Mouse (Mus musculus) embryonic facial prominence, embryonic 12.5 days (tissue): ENCODE measurements around the gene Bbof1. TPM values are rescaled to one million over a fixed set of nuclear protein-coding genes. Genes with fewer than 3 reads are reported as not detected.

Experiments
- ATAC-seq: fragments of 200-750 bp; cut with Nextera tagmentation; 2 replicates; pipeline ENCODE4 v1.8.0; 2017; ENCODE audit not compliant: insufficient number of reproducible peaks, insufficient read depth, low FRiP score, low TSS enrichment
- H3K27ac ChIP-seq: fragments of 300-500 bp; sonication (generic); 2 replicates; pipeline ENCODE4 v1.5.1; 2016; ENCODE audit warnings: mild to moderate bottlenecking
- H3K27me3 ChIP-seq: fragments of 300-500 bp; sonication (generic); 2 replicates; pipeline ENCODE4 v1.6.1; 2016; ENCODE audit warnings: mild to moderate bottlenecking, moderate library complexity
- H3K36me3 ChIP-seq: fragments of 300-500 bp; sonication (generic); 2 replicates; pipeline ENCODE4 v1.6.1; 2016; ENCODE audit warnings: mild to moderate bottlenecking
- H3K4me1 ChIP-seq: fragments of 300-500 bp; sonication (generic); 2 replicates; pipeline ENCODE4 v1.6.1; 2016
- H3K4me2 ChIP-seq: fragments of 300-500 bp; sonication (generic); replicated peaks from 2 replicates; pipeline ENCODE4 v1.6.1; 2016; ENCODE audit warnings: mild to moderate bottlenecking, moderate library complexity
- H3K4me3 ChIP-seq: fragments of 300-500 bp; sonication (generic); 2 replicates; pipeline ENCODE4 v1.5.1; 2016; ENCODE audit warnings: mild to moderate bottlenecking
- H3K9ac ChIP-seq: fragments of 300-500 bp; sonication (generic); 2 replicates; pipeline ENCODE4 v1.6.1; 2016; ENCODE audit warnings: mild to moderate bottlenecking, moderate library complexity
- H3K9me3 ChIP-seq: fragments of 300-500 bp; sonication (generic); 2 replicates; pipeline ENCODE4 v1.6.1; 2016; ENCODE audit warnings: mild to moderate bottlenecking, moderate library complexity
- WGBS: fragments of 180-500 bp; shearing (Covaris S2); methylation state at CpG from one replicate; pipeline ENCODE4 v1.1.7; 2016; 5-methylcytosine and 5-hydroxymethylcytosine counted together
- polyA plus RNA-seq: library from polyadenylated mRNA; unstranded; fragments of >200 nt; fragmentation: Nextera tagmentation; extraction: Ambion mirVana; gene quantifications from 2 replicates; pipeline ENCODE4 v1.2.1, GENCODE M21; 2016

Gene Bbof1
- polyA plus RNA-seq, 1 experiment from 2014 or later: 2.3 TPM

DNA sequence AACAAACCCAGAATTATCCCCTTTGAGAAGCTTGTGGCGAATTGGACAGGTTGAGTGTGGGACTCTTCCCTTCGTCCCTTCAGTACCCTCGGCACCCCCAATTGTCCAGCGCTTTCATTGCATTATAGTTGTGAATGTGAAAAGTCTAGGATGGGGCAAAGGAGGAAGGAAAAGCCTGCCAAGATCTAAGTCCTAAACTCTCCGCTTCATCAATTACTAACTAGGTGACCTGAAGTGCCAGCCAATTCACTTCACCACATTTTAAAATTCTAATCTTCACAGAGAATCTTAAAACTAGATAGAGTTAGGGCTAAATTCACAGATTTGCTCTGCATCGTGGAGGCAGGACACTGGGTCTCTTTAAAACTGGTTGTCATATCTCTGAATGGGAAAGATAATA lies 39.3 kb downstream of the Bbof1 start:
- 77% methylated on average over 6 of the region's 6 CpGs for WGBS
- H3K9ac ChIP-seq: no peak overlapping the region

DNA sequence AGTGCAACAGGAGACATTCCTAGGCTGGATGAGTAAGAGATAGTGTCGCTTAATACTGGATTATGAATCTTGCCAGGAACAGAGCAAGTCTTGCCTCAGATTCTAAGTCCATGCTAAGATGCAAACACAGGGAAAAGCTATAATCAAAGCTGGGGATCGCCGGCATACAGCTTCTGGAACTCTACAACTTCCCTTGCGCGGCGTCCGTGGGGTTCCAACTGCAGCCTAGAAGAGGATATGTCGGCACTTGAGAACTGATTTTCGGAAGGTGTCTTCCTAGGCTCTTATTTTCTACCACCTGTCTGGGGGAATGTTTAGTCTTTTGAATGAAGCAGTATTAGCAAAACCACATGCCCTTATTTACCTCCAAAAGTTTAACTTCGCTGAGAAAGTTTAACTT lies 41.0 kb downstream of the Bbof1 start:
- no peak overlapping the region for H3K27ac ChIP-seq
- WGBS: 48% methylated on average over 10 of the region's 10 CpGs
- H3K9ac ChIP-seq: peak overlapping the region; percentile 50; the same call in 1 of the 2 replicates
- H3K4me3 ChIP-seq: peak overlapping the region; percentile 90; the same call in 1 of the 2 replicates
- 0 out of 2 replicates have a peak, but pooled peaks cover 3% of the 10 kb centered on the region for H3K27me3 ChIP-seq
- peaks cover 17% of the 10 kb centered on the region for H3K4me1 ChIP-seq
- H3K4me2 ChIP-seq: peak overlapping the region; percentile 82
- ATAC-seq: no peak
- no peaks in the 10 kb centered on the region for H3K36me3 ChIP-seq
- H3K9me3 ChIP-seq: no peaks in the 10 kb centered on the region

More for the DNA sequence above, 39.3 kb downstream of the Bbof1 start:
- Histone ChIP-seq H3K4me1 (peaks cover 17% of the 10 kb centered on the region), H3K4me3 (no peak overlapping the region), H3K9me3 (no peaks in the 10 kb centered on the region), H3K4me2 (no peak overlapping the region), H3K36me3 (no peaks in the 10 kb centered on the region), H3K27me3 (0 out of 2 replicates have a peak, but pooled peaks cover 3% of the 10 kb centered on the region), H3K27ac (no peak overlapping the region)
- ATAC-seq: no peak

- H3K27me3 ChIP-seq: 0 out of 2 replicates have a peak, but pooled peaks cover 3% of the 10 kb centered on the region
- H3K4me2 ChIP-seq: peak overlapping the region; percentile 82
- H3K27ac ChIP-seq: no peak overlapping the region; the same call in 1 of the 2 replicates
- H3K9me3 ChIP-seq: no peaks in the 10 kb centered on the region
- ATAC-seq: no peak
- H3K4me3 ChIP-seq: peak overlapping the region; percentile 90
- H3K9ac ChIP-seq: peak overlapping the region; percentile 50
- peaks cover 17% of the 10 kb centered on the region for H3K4me1 ChIP-seq
- WGBS: 0% methylated on average over 6 of the region's 6 CpGs
- H3K36me3 ChIP-seq: no peaks in the 10 kb centered on the region
These were observed 41.5 kb downstream of the Bbof1 start for GRCm38 (mm10) chr12:84450351-84450717.

- peak; percentile 99 for ATAC-seq
- H3K4me2 ChIP-seq: peak within 1 kb of the TSS; percentile 82
- peak within 1 kb of the TSS; percentile 60 for H3K9ac ChIP-seq
These were observed 42.1 kb downstream of the Bbof1 start, which contains the start of the genes Aldh6a1 and Lin52 for GRCm38 (mm10) chr12:84450718-84451646. Gene Aldh6a1, minus strand, starts transcription at chr12:84451004. Gene Lin52, plus strand, starts transcription at chr12:84451422.

DNA sequence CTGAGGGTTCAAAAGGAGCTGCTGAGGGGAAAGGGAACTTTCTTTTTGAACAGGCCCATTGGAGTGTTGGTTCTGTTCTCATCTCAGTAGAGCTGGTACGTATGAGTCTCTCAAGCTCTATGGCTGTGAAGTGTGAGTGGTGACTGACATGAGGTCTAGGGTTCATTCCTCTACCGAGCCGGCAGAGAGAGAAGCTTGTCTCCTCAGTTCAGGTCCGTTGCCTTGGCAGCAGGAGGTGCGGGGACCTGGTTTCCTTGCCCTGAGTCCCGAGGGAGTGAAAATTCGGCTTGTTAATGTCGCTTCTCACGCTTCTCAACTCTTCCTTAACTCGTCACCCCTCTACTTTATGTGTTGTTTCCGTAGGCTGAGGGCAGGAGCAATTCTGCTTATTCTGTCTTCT lies 42.9 kb downstream of the Bbof1 start:
- 2% methylated on average over 11 of the region's 11 CpGs for WGBS

More at GRCm38 (mm10) chr12:84450718-84451646, 42.1 kb downstream of the Bbof1 start, which contains the start of the genes Aldh6a1 and Lin52:
- H3K27me3 ChIP-seq: 0 out of 2 replicates have a peak, but pooled peaks cover 3% of the 10 kb centered on the region
- no peaks in the 10 kb centered on the region for H3K9me3 ChIP-seq
- WGBS: under 1% methylated on average over 49 of the region's 49 CpGs
- H3K27ac ChIP-seq: peak within 1 kb of the TSS; percentile 59; the same call in 1 of the 2 replicates
- no peaks in the 10 kb centered on the region for H3K36me3 ChIP-seq
- peak within 1 kb of the TSS; percentile 90 for H3K4me3 ChIP-seq
- peaks cover 17% of the 10 kb centered on the region for H3K4me1 ChIP-seq

DNA sequence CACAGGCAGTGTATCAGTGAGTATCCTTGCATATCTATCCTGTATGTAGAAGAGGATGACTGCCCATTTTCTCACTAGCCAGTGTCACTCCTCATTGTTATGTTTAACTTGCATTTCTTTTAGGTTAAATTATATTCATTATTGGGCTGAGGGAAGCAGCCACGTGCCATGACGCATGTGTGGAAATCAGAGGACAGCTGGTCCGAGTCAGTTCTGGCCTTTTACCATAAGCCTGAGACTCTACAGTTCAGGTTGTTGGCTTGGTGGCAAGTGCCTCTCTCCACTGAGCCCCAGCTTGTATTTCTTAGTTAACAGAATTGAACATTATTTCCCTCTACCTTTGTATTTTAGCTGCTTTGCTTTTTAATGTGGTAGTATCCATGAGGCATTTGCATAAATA lies 48.0 kb downstream of the Bbof1 start:
- no peak for ATAC-seq
- 86% methylated on average over 3 of the region's 3 CpGs for WGBS
- H3K4me1 ChIP-seq: peaks cover 6% of the 10 kb centered on the region
- H3K27ac ChIP-seq: no peak overlapping the region
- H3K4me2 ChIP-seq: no peak overlapping the region
- no peak overlapping the region for H3K9ac ChIP-seq
- H3K9me3 ChIP-seq: no peaks in the 10 kb centered on the region
- H3K4me3 ChIP-seq: no peak overlapping the region
- peaks cover 26% of the 10 kb centered on the region for H3K36me3 ChIP-seq
- no peaks in the 10 kb centered on the region for H3K27me3 ChIP-seq

More for the DNA sequence above, 42.9 kb downstream of the Bbof1 start:
- ATAC-seq: no peak
- H3K4me3 ChIP-seq: peak overlapping the region; percentile 90
- H3K36me3 ChIP-seq: no peaks in the 10 kb centered on the region
- no peaks in the 10 kb centered on the region for H3K9me3 ChIP-seq
- H3K27ac ChIP-seq: no peak overlapping the region
- peak overlapping the region; percentile 60 for H3K9ac ChIP-seq
- 0 out of 2 replicates have a peak, but pooled peaks cover 3% of the 10 kb centered on the region for H3K27me3 ChIP-seq
- peak overlapping the region; percentile 82 for H3K4me2 ChIP-seq
- peaks cover 17% of the 10 kb centered on the region for H3K4me1 ChIP-seq

DNA sequence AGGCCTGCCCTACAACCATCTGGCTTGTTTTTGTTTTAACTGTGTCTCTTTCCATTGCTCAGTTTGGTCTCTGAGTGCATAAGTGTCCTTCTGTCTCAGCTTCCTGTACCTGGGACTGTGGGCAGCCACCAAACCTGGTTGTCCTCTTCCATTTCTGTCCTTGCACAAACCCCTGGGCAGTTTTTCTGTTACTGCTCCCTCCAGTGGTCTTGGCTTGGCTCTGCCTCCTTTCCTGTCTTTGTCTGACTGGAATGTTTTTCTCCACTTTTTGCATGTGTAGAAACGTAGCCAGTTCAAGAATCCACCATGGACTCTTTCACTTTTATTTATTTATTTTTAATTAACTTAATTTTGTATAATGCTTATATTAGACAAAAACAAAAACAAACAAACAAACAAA lies 51.0 kb downstream of the Bbof1 start:
- H3K27ac ChIP-seq: no peak overlapping the region
- H3K4me2 ChIP-seq: no peak overlapping the region
- no peaks in the 10 kb centered on the region for H3K27me3 ChIP-seq
- H3K36me3 ChIP-seq: peaks cover 42% of the 10 kb centered on the region
- no peak overlapping the region for H3K9ac ChIP-seq
- H3K9me3 ChIP-seq: no peaks in the 10 kb centered on the region
- no peak for ATAC-seq
- 59% methylated on average over 1 of the region's 1 CpGs for WGBS
- H3K4me3 ChIP-seq: no peak overlapping the region
- H3K4me1 ChIP-seq: no peaks in the 10 kb centered on the region

- no peak overlapping the region for H3K4me2 ChIP-seq
- H3K27ac ChIP-seq: no peak overlapping the region
- whole genome bisulfite sequencing: 92% methylated on average over 5 of the region's 5 CpGs
- H3K27me3 ChIP-seq: no peaks in the 10 kb centered on the region
- no peaks in the 10 kb centered on the region for H3K4me1 ChIP-seq
- H3K9me3 ChIP-seq: no peaks in the 10 kb centered on the region
- ATAC-seq: no peak
- peaks cover 43% of the 10 kb centered on the region for H3K36me3 ChIP-seq
- H3K9ac ChIP-seq: no peak overlapping the region
- H3K4me3 ChIP-seq: no peak overlapping the region
These were observed 52.5 kb downstream of the Bbof1 start for GRCm38 (mm10) chr12:84461416-84461815.

DNA sequence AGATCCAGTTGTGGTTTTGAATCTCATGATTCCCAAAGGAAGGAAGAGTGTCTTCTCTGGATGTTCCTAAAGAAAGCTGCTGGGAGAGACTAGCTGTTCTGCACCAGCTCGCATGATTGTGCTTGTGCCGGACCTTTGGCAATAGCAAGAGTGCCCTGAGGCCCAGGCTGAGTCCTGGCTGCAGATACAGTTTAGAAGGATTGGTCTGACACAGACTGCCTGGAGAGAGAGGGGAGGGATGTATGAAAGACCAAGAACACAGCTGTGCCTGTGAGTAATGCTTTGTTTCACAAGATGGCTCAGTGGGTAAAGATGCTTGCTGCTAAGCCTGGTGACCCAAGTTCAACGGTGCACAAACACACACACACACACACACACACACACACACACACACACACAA lies 54.0 kb downstream of the Bbof1 start:
- no peak for ATAC-seq
- H3K9ac ChIP-seq: no peak overlapping the region
- 88% methylated on average over 3 of the region's 3 CpGs for WGBS

GRCm38 (mm10) chr12:84468701-84469100 lies 59.8 kb downstream of the Bbof1 start:
- no peak overlapping the region for H3K9ac ChIP-seq
- H3K4me3 ChIP-seq: no peak overlapping the region
- WGBS: 0% methylated on average over 1 of the region's 1 CpGs
- no peak overlapping the region for H3K27ac ChIP-seq
- H3K9me3 ChIP-seq: no peaks in the 10 kb centered on the region
- H3K4me2 ChIP-seq: no peak overlapping the region
- ATAC-seq: no peak
- no peaks in the 10 kb centered on the region for H3K4me1 ChIP-seq
- no peaks in the 10 kb centered on the region for H3K27me3 ChIP-seq
- H3K36me3 ChIP-seq: peaks cover 18% of the 10 kb centered on the region

More for the DNA sequence above, 54.0 kb downstream of the Bbof1 start:
- H3K9me3 ChIP-seq: no peaks in the 10 kb centered on the region
- H3K4me3 ChIP-seq: no peak overlapping the region
- H3K27me3 ChIP-seq: no peaks in the 10 kb centered on the region
- H3K4me2 ChIP-seq: no peak overlapping the region
- no peaks in the 10 kb centered on the region for H3K4me1 ChIP-seq
- H3K36me3 ChIP-seq: peaks cover 36% of the 10 kb centered on the region
- H3K27ac ChIP-seq: no peak overlapping the region

- Histone ChIP-seq H3K9ac (no peak overlapping the region), H3K4me3 (no peak overlapping the region), H3K9me3 (no peaks in the 10 kb centered on the region), H3K27me3 (no peaks in the 10 kb centered on the region), H3K4me1 (no peaks in the 10 kb centered on the region), H3K4me2 (no peak overlapping the region), H3K27ac (no peak overlapping the region), H3K36me3 (peaks cover 6% of the 10 kb centered on the region; the same call in 1 of the 2 replicates)
- WGBS: 94% methylated on average over 7 of the region's 7 CpGs
- no peak for ATAC-seq
These were observed 70.1 kb downstream of the Bbof1 start for GRCm38 (mm10) chr12:84478937-84479336.

DNA sequence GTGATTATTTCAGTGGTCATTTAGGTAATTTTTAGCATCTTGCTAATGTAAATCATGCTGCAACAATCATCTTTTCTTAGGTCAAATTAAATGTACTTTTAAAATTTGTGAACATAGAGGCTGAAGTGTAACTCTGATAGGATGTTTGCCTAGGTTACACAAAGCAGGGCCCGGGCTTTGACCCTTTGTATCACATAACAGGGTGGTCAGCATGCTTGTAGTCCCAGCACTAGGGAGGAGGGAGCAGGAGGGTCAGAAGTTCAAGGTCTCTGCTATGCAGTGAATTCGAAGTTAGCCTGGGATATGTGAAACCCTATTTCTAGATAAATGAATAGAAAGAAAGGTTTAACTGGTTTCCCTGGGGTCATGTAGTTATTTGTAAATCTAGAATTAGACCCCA lies 72.4 kb downstream of the Bbof1 start:
- Histone ChIP-seq H3K36me3 (peaks cover 6% of the 10 kb centered on the region; the same call in 1 of the 2 replicates), H3K9me3 (no peaks in the 10 kb centered on the region), H3K27me3 (no peaks in the 10 kb centered on the region), H3K27ac (no peak overlapping the region), H3K4me1 (no peaks in the 10 kb centered on the region), H3K4me3 (no peak overlapping the region), H3K4me2 (no peak overlapping the region), H3K9ac (no peak overlapping the region)
- WGBS: 52% methylated on average over 2 of the region's 2 CpGs
- ATAC-seq: no peak
